Mouse (Mus musculus) embryonic facial prominence, embryonic 11.5 days (tissue): Measurements from ENCODE around the gene H3f3b. TPM values are rescaled to one million over a fixed set of nuclear protein-coding genes. Genes with fewer than 3 reads are reported as not detected.
A peak's percentile ranks its signal among the peaks of the same experiment; 100 is the strongest.
"Not testable (repeated sequence)": the region's sequence is repeated elsewhere in the genome, so short reads cannot be mapped to it uniquely, and the experiment has no call there.

Experiments used
- ATAC-seq: fragments of 200-750 bp; cut with Nextera tagmentation; replicated peaks from 2 replicates; pipeline ENCODE4 v1.8.0; 2017; ENCODE audit warnings: low read depth; ENCODE audit not compliant: insufficient number of reproducible peaks, low FRiP score, low TSS enrichment
- DNase-seq: peaks from one replicate; pipeline ENCODE4 v3.0.0-alpha.2; 2015; ENCODE audit warnings: low spot score
- H3K27ac ChIP-seq: fragments of 300-500 bp; sonication (generic); replicated peaks from 2 replicates; pipeline ENCODE4 v1.5.1; 2014; ENCODE audit warnings: mild to moderate bottlenecking, low read depth, low read length, control low read depth
- H3K27me3 ChIP-seq: fragments of 300-500 bp; sonication (generic); 2 replicates; pipeline ENCODE4 v1.6.1; 2014; ENCODE audit warnings: mild to moderate bottlenecking, low read length, moderate library complexity, mixed read lengths; ENCODE audit not compliant: control insufficient read depth, insufficient read depth
- H3K36me3 ChIP-seq: fragments of 300-500 bp; sonication (generic); replicated peaks from 2 replicates; pipeline ENCODE4 v1.6.1; 2014; ENCODE audit warnings: low read depth, mild to moderate bottlenecking, low read length, moderate library complexity, mixed read lengths; ENCODE audit not compliant: control insufficient read depth, insufficient read depth
- H3K4me1 ChIP-seq: fragments of 300-500 bp; sonication (generic); 2 replicates; pipeline ENCODE4 v1.6.1; 2014; ENCODE audit warnings: low read length, mixed read lengths; ENCODE audit not compliant: control insufficient read depth, insufficient read depth
- H3K4me2 ChIP-seq: fragments of 300-500 bp; sonication (generic); 2 replicates; pipeline ENCODE4 v1.6.1; 2014; ENCODE audit warnings: low read depth, mild to moderate bottlenecking, control low read depth, low read length, moderate library complexity
- H3K4me3 ChIP-seq: fragments of 300-500 bp; sonication (generic); 2 replicates; pipeline ENCODE4 v1.5.1; 2014; ENCODE audit warnings: low read depth, low read length, control low read depth
- H3K9ac ChIP-seq: fragments of 300-500 bp; sonication (generic); replicated peaks from 2 replicates; pipeline ENCODE4 v1.6.1; 2014; ENCODE audit warnings: mild to moderate bottlenecking, control low read depth, low read length
- H3K9me3 ChIP-seq: fragments of 300-500 bp; sonication (generic); replicated peaks from 2 replicates; pipeline ENCODE4 v1.6.1; 2016; ENCODE audit warnings: mild to moderate bottlenecking, low read length, inconsistent platforms, mixed read lengths; ENCODE audit not compliant: control insufficient read depth
- WGBS: fragments of 180-500 bp; shearing (Covaris S2); extraction: QIAGEN DNeasy Blood & Tissue Kit; methylation state at CpG from one replicate; pipeline ENCODE4 v1.1.7; 2014; 5-methylcytosine and 5-hydroxymethylcytosine counted together
- polyA plus RNA-seq: library from polyadenylated mRNA; unstranded; fragments of >200 nt; fragmentation: Nextera tagmentation; extraction: Ambion mirVana; gene quantifications from 2 replicates; pipeline ENCODE4 v1.2.1, GENCODE M21; 2014

H3f3b gene
- polyA plus RNA-seq, 1 experiment from 2014 or later = 2,634 TPM

- Histone ChIP-seq H3K9ac (peak overlapping the region; percentile 99), H3K4me3 (peak overlapping the region; percentile 89), H3K4me2 (peak overlapping the region; percentile 33; the same call in 1 of the 2 replicates), H3K27ac (peak overlapping the region; percentile 99; the same call in 1 of the 2 replicates)
- ATAC-seq, H3K27me3 ChIP-seq, H3K4me1 ChIP-seq, H3K9me3 ChIP-seq, H3K36me3 ChIP-seq: not testable (repeated sequence)
- DNase-seq = peak; percentile 28
- 6% methylated on average over 18 of the region's 18 CpGs for WGBS
Measured at GRCm38 (mm10) chr11:116023074-116023770, 4.5 kb downstream of the H3f3b start.

GRCm38 (mm10) chr11:116022256-116022780 is 5.4 kb downstream of the H3f3b start:
- Histone ChIP-seq H3K4me1 (no peaks in the 10 kb centered on the region), H3K9me3 (no peaks in the 10 kb centered on the region), H3K27ac (no peak overlapping the region), H3K27me3 (no peaks in the 10 kb centered on the region), H3K9ac (no peak overlapping the region), H3K36me3 (no peaks in the 10 kb centered on the region), H3K4me3 (peak overlapping the region; percentile 35), H3K4me2 (peak overlapping the region; percentile 60)
- 68% methylated on average over 4 of the region's 4 CpGs for WGBS
- DNase-seq (peak; percentile 30), ATAC-seq (no peak)

GRCm38 (mm10) chr11:116021328-116022220 is 6.2 kb downstream of the H3f3b start:
- 87% methylated on average over 6 of the region's 6 CpGs for WGBS
- DNase-seq = peak; percentile 37

GRCm38 (mm10) chr11:116020519-116020922 is 7.2 kb downstream of the H3f3b start:
- Histone ChIP-seq H3K36me3 (no peaks in the 10 kb centered on the region), H3K4me2 (no peak overlapping the region), H3K4me3 (no peak overlapping the region), H3K27ac (no peak overlapping the region), H3K27me3 (no peaks in the 10 kb centered on the region), H3K4me1 (no peaks in the 10 kb centered on the region), H3K9ac (no peak overlapping the region), H3K9me3 (no peaks in the 10 kb centered on the region)
- ATAC-seq (no peak), DNase-seq (peak; percentile 43)
- 53% methylated on average over 1 of the region's 1 CpGs for WGBS

More at GRCm38 (mm10) chr11:116021328-116022220, 6.2 kb downstream of the H3f3b start:
- H3K4me2 ChIP-seq = no peak overlapping the region; the same call in 1 of the 2 replicates
- H3K9ac ChIP-seq = no peak overlapping the region
- no peaks in the 10 kb centered on the region for H3K36me3 ChIP-seq
- H3K27ac ChIP-seq = no peak overlapping the region
- ATAC-seq = no peak
- no peaks in the 10 kb centered on the region for H3K27me3 ChIP-seq
- H3K4me3 ChIP-seq = no peak overlapping the region
- no peaks in the 10 kb centered on the region for H3K9me3 ChIP-seq
- no peaks in the 10 kb centered on the region for H3K4me1 ChIP-seq

DNA sequence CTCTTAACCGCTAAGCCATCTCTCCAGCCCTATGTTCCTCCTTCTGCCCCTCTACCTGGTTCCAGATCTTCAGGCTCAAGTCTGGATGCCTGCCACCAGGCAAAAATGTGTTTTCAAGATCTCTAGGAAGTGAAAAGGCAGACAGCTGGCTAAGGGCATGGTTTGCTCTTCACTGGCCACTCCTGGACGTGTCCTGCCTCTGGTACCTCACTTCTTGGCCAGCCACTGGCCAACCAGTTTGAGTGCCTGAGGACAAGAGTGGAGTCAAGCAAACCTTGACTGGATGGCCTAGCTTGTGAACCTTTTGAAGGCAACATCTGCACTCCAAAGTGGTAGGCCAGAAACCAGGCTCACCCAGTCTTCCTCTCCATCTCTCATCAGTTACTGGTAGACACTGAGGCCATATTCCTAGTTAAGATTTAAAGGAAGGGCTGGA is 7.8 kb downstream of the H3f3b start:
- Histone ChIP-seq H3K4me1 (no peaks in the 10 kb centered on the region), H3K27ac (no peak overlapping the region), H3K27me3 (no peaks in the 10 kb centered on the region), H3K4me3 (no peak overlapping the region), H3K36me3 (no peaks in the 10 kb centered on the region), H3K4me2 (no peak overlapping the region), H3K9ac (no peak overlapping the region), H3K9me3 (no peaks in the 10 kb centered on the region)
- DNase-seq = peak; percentile 19
- no peak for ATAC-seq
- WGBS = 74% methylated on average over 2 of the region's 2 CpGs

DNA sequence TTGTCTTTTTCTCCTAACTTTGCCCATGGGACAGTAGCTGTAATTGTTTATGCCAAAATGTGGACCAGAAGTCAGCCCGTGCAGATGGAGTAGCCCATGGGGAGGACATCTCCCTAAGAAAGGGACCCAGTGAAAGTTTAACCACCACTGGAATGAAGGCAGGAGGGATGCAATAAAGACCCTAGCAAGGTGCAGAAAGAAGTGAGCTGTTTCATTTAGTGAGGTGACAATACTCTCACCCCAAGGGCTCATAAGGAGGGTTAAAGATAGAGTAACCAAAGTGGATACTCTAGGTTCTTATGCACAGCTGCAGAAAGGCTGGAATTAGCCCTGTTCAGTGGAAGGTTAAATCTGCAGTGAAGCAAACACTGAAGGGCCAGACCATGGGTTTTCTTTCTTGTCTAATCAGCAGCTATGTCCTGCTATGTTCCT is 8.4 kb downstream of the H3f3b start:
- H3K4me2 ChIP-seq = no peak overlapping the region
- no peaks in the 10 kb centered on the region for H3K4me1 ChIP-seq
- H3K4me3 ChIP-seq = no peak overlapping the region
- no peak overlapping the region for H3K27ac ChIP-seq
- no peaks in the 10 kb centered on the region for H3K9me3 ChIP-seq
- no peaks in the 10 kb centered on the region for H3K27me3 ChIP-seq
- DNase-seq = no peak
- no peak for ATAC-seq
- no peaks in the 10 kb centered on the region for H3K36me3 ChIP-seq
- WGBS = 55% methylated on average over 1 of the region's 1 CpGs
- no peak overlapping the region for H3K9ac ChIP-seq

DNA sequence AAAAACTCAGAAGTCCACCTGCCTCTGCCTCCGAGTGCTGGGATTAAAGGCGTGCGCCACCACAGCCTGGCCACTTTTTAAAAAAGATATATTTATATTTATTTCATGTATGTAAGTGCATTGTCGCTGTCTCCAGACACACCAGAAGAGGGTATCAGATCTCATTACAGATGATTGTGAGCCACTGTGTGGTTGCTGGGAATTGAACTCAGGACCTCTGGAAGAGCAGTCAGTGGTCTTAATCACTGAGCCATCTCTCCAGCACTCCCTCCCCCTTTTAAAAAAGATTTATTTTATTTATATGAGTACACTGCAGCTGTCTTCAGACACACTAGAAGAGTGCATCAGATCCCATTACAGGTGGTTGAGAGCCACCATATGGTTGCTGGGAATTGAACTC is 8.9 kb downstream of the H3f3b start:
- DNase-seq, H3K9me3 ChIP-seq, H3K4me3 ChIP-seq, H3K4me2 ChIP-seq, H3K36me3 ChIP-seq, H3K27me3 ChIP-seq, H3K9ac ChIP-seq, H3K4me1 ChIP-seq, H3K27ac ChIP-seq, ATAC-seq: not testable (repeated sequence)
- 88% methylated on average over 4 of the region's 4 CpGs for WGBS
